Mouse (Mus musculus): Measurements from ENCODE around the gene Epha3.

The Epha3 gene

GRCm38 (mm10) chr16:63657743-63658142, 206.2 kb downstream of the Epha3 start:
- DNase-seq (ENCODE audit: low read depth, low spot score) = no peak

DNA sequence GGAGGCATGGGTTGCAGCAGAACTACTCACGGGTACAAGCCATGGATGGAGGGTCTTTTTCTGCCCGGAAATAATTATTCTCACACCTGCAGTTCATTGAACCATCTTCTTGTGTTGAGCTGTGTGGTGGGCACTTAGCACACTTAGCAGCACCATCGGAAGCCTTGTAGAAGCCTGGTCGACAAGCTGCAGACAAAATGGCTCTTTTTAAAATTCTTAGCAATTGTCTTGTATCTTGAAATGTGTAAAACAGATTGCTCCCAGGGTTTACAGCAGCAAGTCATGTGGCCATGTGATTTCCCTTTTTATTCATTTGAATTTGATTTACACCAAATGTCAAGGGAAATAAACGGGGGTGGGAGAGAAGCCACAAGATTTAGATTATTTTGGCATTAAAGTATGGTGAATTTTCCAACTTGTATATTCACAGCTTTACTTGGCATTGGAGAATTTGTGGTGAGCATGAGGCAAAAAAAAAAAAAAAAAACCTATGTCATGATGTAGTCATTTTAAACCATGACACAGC, 210.5 kb downstream of the Epha3 start:
- no peak for DNase-seq (ENCODE audit: low read depth, low spot score)

DNA sequence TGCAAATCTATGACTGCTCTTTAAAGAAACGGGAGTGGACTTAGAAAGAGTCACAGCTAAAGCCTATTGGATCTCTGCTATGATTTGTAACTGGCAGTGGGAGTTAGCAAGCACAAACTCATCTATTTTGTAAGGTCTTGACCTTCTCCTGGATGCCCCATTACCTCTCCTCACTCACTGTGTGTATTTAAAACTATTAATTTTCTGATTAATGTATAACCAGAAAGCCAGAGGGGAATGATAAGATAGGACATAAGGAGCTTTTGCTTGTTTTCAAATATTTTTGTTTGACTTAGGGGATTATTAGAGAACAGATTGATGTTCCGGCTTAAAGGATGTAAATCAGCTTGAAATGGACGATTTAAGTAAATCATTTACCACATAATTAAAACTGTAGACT, 213.2 kb downstream of the Epha3 start:
- no peak for DNase-seq (ENCODE audit: low read depth, low spot score)

GRCm38 (mm10) chr16:63646577-63646976, 217.4 kb downstream of the Epha3 start:
- no peak for DNase-seq (ENCODE audit: low read depth, low spot score)

- DNase-seq (ENCODE audit: low read depth, low spot score) = no peak
These were observed 221.3 kb downstream of the Epha3 start for GRCm38 (mm10) chr16:63642641-63643040.

DNA sequence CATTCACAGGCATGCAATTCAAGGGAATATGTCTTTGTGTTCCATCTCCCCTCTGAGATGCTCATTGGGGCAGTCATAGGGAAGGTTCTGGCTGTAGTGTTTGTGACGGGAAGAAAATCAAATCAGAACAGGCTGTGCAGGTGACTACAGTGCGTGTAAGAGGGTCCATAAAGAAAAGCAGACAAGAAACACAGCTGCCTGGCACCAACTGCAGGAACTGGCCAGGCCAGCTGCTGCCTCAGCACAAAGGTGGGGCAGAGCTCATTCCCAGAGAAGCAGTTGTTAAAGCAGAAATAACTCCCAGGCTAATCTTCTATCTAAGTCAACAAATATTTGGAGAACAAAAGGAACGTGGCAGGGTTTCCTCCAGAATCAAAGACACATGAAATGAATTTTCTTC, 222.4 kb downstream of the Epha3 start:
- DNase-seq (ENCODE audit: low read depth, low spot score) = no peak

GRCm38 (mm10) chr16:63638701-63639100, 225.3 kb downstream of the Epha3 start:
- no peak for DNase-seq (ENCODE audit: low read depth, low spot score)

DNA sequence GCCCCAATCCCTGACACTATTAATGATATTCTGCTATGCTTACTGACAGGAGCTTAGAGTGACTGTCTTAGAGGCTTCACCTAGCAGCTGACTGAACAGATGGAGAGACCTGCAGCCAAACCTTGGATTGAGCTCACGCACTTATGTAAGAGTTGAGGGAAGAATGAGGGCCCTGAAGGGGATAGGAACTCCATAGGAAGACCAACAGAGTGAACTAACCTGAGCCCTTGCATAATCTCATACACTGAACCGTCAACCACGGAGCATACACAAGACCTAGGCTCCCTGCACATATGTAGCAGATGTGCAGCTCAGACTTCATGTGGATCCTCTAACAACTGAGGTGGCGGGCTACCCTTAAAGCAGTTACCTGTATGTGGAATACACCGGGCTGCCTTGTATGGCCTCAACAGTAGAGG, 230.2 kb downstream of the Epha3 start:
- no peak for DNase-seq (ENCODE audit: low read depth, low spot score)

- DNase-seq (ENCODE audit: low read depth, low spot score) = no peak
These were observed 238.7 kb downstream of the Epha3 start for GRCm38 (mm10) chr16:63625229-63625628.

- no peak for DNase-seq (ENCODE audit: low read depth, low spot score)
These were observed 242.1 kb downstream of the Epha3 start for GRCm38 (mm10) chr16:63621845-63622244.

DNA sequence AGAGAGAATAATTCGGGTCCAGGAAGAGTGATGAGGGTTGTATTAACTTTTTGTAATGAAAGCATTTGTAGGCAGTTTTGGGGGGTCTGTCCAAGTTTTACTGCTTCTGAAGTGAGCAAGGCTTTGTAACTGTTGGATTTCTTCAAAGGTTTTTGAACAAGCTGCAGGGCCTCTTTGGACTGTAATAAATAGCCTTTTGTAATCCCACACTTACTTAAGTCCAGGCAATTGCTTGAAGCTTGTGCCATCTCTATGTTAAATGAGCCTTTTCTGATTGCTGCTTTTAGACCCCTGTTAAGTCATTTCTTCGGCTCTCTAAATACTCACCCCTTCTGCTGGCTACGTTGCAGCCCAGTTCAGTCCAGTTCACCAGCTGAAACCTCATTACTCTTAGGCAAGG, 248.6 kb downstream of the Epha3 start:
- DNase-seq (ENCODE audit: low read depth, low spot score) = no peak

GRCm38 (mm10) chr16:63613006-63613405, 251.0 kb downstream of the Epha3 start:
- no peak for DNase-seq (ENCODE audit: low read depth, low spot score)

DNA sequence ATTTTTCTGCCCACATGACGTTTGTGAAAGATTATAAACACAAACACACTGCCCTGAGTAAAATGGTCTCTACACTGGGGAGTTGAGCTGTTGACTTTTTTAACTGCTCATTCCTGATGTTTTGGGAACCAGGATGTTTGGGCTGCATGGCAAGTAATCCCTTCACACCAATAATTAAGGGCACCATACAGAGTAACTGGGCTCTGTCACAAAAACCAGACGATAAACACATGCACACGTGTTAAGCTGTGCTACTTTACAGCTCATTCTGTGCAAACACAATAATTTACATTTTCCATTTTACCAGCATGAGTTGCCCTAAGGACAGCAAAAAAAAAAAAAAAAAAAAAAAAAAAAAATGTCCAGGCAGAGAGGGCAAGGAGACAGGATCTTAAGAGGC, 263.7 kb downstream of the Epha3 start:
- DNase-seq (ENCODE audit: low read depth, low spot score) = no peak

GRCm38 (mm10) chr16:63594656-63595055, 269.3 kb downstream of the Epha3 start:
- no peak for DNase-seq (ENCODE audit: low read depth, low spot score)

GRCm38 (mm10) chr16:63569746-63570145, 294.2 kb downstream of the Epha3 start:
- no peak for DNase-seq (ENCODE audit: low read depth, low spot score)

DNA sequence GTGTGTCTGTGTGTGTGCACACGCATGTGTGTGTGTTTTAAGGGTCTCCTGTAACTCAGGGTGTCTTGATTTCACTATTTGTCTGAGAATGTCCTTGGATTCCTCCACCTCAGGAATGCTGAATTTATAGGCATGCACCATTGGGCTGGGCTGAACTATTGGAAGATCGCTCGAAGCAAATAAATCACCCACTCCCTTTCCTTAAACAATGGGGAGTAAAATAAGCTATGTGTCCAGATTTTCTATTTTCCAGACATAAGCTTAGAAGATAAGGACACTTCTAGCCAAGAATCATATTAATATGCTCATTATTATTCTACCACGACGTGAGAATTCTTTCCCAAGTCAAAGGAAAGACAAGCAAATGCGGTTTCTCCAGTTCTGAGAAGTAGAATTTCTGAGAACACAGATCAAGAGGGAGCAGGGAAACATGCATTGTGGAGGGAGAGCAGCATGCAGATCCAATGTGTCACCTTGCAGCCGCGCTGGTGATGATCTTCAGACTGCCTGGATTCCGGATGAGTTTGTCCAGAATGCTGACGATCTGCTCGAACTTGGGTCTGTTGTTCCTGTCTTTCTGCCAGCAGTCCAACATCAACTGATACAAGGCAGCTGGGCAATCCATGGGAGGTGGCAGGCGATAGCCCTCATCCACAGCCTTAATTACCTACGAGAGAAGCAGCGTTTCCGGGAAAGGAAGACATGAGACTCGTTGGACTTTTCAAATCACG, 297.7 kb downstream of the Epha3 start:
- DNase-seq (ENCODE audit: low read depth, low spot score) = no peak

GRCm38 (mm10) chr16:63556410-63557146, 307.4 kb downstream of the Epha3 start:
- DNase-seq (ENCODE audit: low read depth, low spot score) = peak; percentile 30

- DNase-seq (ENCODE audit: low read depth, low spot score) = no peak
These were observed 311.4 kb downstream of the Epha3 start for GRCm38 (mm10) chr16:63552531-63552930.

GRCm38 (mm10) chr16:63539489-63539888, 324.5 kb downstream of the Epha3 start:
- DNase-seq (ENCODE audit: low read depth, low spot score) = no peak

DNA sequence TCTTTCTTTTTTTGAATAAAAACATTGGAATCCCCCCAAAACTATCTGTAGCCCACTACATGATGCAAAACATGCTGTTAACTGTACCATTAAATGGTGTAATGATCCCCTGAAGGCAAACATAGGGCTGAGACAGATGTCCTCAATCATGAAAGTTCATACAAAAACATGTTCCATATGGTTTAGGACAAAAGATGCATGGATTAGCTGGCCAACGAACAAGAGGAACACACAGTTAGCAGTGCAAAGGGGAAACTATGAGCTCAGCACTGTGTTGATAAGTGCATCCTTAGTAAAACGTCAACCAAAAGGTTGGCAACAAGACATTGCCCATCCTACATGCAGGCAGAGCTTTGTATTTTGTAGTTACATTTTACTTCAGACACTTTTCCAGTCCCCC, 335.2 kb downstream of the Epha3 start:
- DNase-seq (ENCODE audit: low read depth, low spot score) = no peak

- no peak for DNase-seq (ENCODE audit: low read depth, low spot score)
These were observed 346.3 kb downstream of the Epha3 start for GRCm38 (mm10) chr16:63517636-63518035.

- no peak for DNase-seq (ENCODE audit: low read depth, low spot score)
These were observed 353.9 kb downstream of the Epha3 start for GRCm38 (mm10) chr16:63510069-63510468.

DNA sequence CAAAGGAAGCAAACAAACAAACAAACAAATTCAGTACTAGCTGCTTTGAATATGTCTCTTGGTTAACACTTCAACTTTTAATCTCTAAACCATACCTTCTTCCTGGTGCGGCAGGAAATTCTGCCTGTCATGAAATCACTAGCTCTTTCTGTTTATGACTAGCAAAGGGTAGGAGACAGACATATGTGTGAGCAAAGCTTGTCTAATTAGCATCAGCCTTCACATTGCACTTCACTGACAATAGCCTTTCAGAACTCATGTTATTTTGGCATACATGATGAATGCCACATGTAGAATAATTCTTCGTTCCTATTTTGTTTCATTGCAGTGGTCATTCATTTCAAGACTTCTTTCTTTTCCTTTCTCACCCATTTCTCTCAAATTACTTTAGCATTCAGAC, 357.5 kb downstream of the Epha3 start:
- no peak for DNase-seq (ENCODE audit: low read depth, low spot score)
